Mouse (Mus musculus) CH12.LX (cell line): ENCODE results near the gene Trappc5. TPM values are rescaled to one million over a fixed set of nuclear protein-coding genes. Genes with fewer than 3 reads are reported as not detected.
A peak's percentile ranks its signal among the peaks of the same experiment; 100 is the strongest.

ENCODE experiments used
- DNase-seq: peaks from one replicate; pipeline ENCODE4 v3.0.0-alpha.2; 2013; ENCODE audit errors: extremely low read depth
- H3K27ac ChIP-seq: 2 replicates; pipeline ENCODE4 v1.5.1; 2012; ENCODE audit warnings: low read depth, mild to moderate bottlenecking, control low read depth, moderate library complexity; ENCODE audit not compliant: insufficient read depth
- H3K27me3 ChIP-seq: replicated peaks from 2 replicates; pipeline ENCODE3; 2012; ENCODE audit warnings: inconsistent platforms
- H3K36me3 ChIP-seq, 2 experiments: replicated peaks in 1 of 2; 2 replicates each; pipeline versions ENCODE3 to v1.6.1; 2012; ENCODE audit warnings: inconsistent platforms in 1 of 2, low read length in 1 of 2, mild to moderate bottlenecking in 1 of 2, mixed read lengths in 1 of 2, moderate library complexity in 1 of 2; ENCODE audit not compliant: control insufficient read depth in 1 of 2, insufficient read depth in 1 of 2
- H3K4me1 ChIP-seq, 2 experiments: 2 replicates each; pipeline ENCODE4 v1.6.1; 2012; ENCODE audit warnings: inconsistent platforms in 1 of 2, moderate library complexity in 1 of 2; ENCODE audit not compliant: insufficient read depth in 2 of 2, control insufficient read depth in 1 of 2
- H3K4me2 ChIP-seq: 2 replicates; pipeline ENCODE4 v1.6.1; 2012; ENCODE audit warnings: low read depth, mild to moderate bottlenecking, control low read depth; ENCODE audit not compliant: poor library complexity, insufficient read depth, severe bottlenecking
- H3K4me3 ChIP-seq, 3 experiments: fragments of 150-350 bp in 1 of 3; sonication (generic) in 1 of 3; replicated peaks in 1 of 3; 2 replicates each; pipeline versions ENCODE3 to v1.5.1; 2011 to 2012; ENCODE audit warnings: low read depth in 2 of 3, low read length in 2 of 3, mild to moderate bottlenecking in 2 of 3, moderate library complexity in 2 of 3, control low read depth in 1 of 3, improper control_type of control experiment in 1 of 3, inconsistent platforms in 1 of 3, mixed read lengths in 1 of 3; ENCODE audit not compliant: poor library complexity in 1 of 3
- H3K79me2 ChIP-seq: replicated peaks from 2 replicates; pipeline ENCODE4 v1.6.1; 2012; ENCODE audit warnings: mild to moderate bottlenecking, moderate library complexity; ENCODE audit not compliant: control insufficient read depth, poor library complexity, insufficient read depth, severe bottlenecking; ENCODE audit errors: extremely low read depth
- H3K9ac ChIP-seq: 2 replicates; pipeline ENCODE4 v1.6.1; 2012; ENCODE audit warnings: low read depth, mild to moderate bottlenecking, control low read depth, moderate library complexity; ENCODE audit not compliant: insufficient read depth
- H3K9me3 ChIP-seq: replicated peaks from 2 replicates; pipeline ENCODE3; 2012; ENCODE audit warnings: low read length, inconsistent platforms, mixed read lengths
- BHLHE40 ChIP-seq: IDR thresholded peaks from 2 replicates; pipeline ENCODE4 v1.6.1; 2011; ENCODE audit warnings: mild to moderate bottlenecking, low read depth, low read length, improper control_type of control experiment
- CHD1 ChIP-seq: IDR thresholded peaks from 2 replicates; pipeline ENCODE4 v1.6.1; 2012; ENCODE audit warnings: low read depth, low read length, improper control_type of control experiment, inconsistent platforms
- CHD2 ChIP-seq: IDR thresholded peaks from 2 replicates; pipeline ENCODE4 v1.6.1; 2011; ENCODE audit warnings: low read length, improper control_type of control experiment
- CTCF ChIP-seq, 2 experiments: IDR thresholded peaks in 1 of 2; conservative IDR thresholded peaks in 1 of 2; 2 replicates each; pipeline ENCODE4 v1.5.1; 2011 to 2012; ENCODE audit warnings: low read depth in 2 of 2, low read length in 2 of 2, improper control_type of control experiment in 1 of 2, inconsistent platforms in 1 of 2, mild to moderate bottlenecking in 1 of 2, moderate library complexity in 1 of 2
- E2F4 ChIP-seq: IDR thresholded peaks from 2 replicates; pipeline ENCODE4 v1.6.1; 2011; ENCODE audit warnings: low read depth, low read length, improper control_type of control experiment; ENCODE audit not compliant: insufficient replicate concordance
- ELF1 ChIP-seq: IDR thresholded peaks from 2 replicates; pipeline ENCODE4 v1.6.1; 2014; ENCODE audit warnings: low read depth, mild to moderate bottlenecking, inconsistent platforms, low read length, improper control_type of control experiment
- EP300 ChIP-seq: IDR thresholded peaks from 2 replicates; pipeline ENCODE4 v1.6.1; 2011; ENCODE audit warnings: low read length, improper control_type of control experiment
- ETS1 ChIP-seq: conservative IDR thresholded peaks from 2 replicates; pipeline ENCODE4 v1.6.1; 2012; ENCODE audit warnings: low read depth, mild to moderate bottlenecking, inconsistent platforms, low read length, improper control_type of control experiment, moderate library complexity
- GABPA ChIP-seq: IDR thresholded peaks from 2 replicates; pipeline ENCODE4 v1.6.1; 2012; ENCODE audit warnings: low read depth, low read length, improper control_type of control experiment, inconsistent platforms; ENCODE audit not compliant: insufficient replicate concordance
- HCFC1 ChIP-seq: IDR thresholded peaks from 2 replicates; pipeline ENCODE4 v1.6.1; 2012; ENCODE audit warnings: low read depth, mild to moderate bottlenecking, inconsistent platforms, low read length, improper control_type of control experiment
- IRF4 ChIP-seq: IDR thresholded peaks from 2 replicates; pipeline ENCODE4 v1.6.1; 2014; ENCODE audit warnings: low read depth, mild to moderate bottlenecking, inconsistent platforms, low read length, improper control_type of control experiment
- JUN ChIP-seq: IDR thresholded peaks from 2 replicates; pipeline ENCODE4 v1.6.1; 2011; ENCODE audit warnings: low read depth, mild to moderate bottlenecking, low read length, improper control_type of control experiment, moderate library complexity; ENCODE audit not compliant: insufficient read depth
- JUND ChIP-seq: conservative IDR thresholded peaks from 2 replicates; pipeline ENCODE4 v1.6.1; 2011; ENCODE audit warnings: low read depth, low read length, improper control_type of control experiment
- KAT2A ChIP-seq: IDR thresholded peaks from 2 replicates; pipeline ENCODE4 v1.6.1; 2012; ENCODE audit warnings: low read length, improper control_type of control experiment, inconsistent platforms; ENCODE audit not compliant: insufficient replicate concordance
- MAFK ChIP-seq: IDR thresholded peaks from 2 replicates; pipeline ENCODE4 v1.6.1; 2011; ENCODE audit warnings: low read length, improper control_type of control experiment; ENCODE audit not compliant: insufficient replicate concordance
- MAX ChIP-seq: IDR thresholded peaks from 2 replicates; pipeline ENCODE4 v1.6.1; 2011; ENCODE audit warnings: low read length, improper control_type of control experiment
- MAZ ChIP-seq: IDR thresholded peaks from 2 replicates; pipeline ENCODE4 v1.6.1; 2012; ENCODE audit warnings: low read depth, mild to moderate bottlenecking, inconsistent platforms, low read length, improper control_type of control experiment, moderate library complexity
- MEF2A ChIP-seq: IDR thresholded peaks from 2 replicates; pipeline ENCODE4 v1.6.1; 2014; ENCODE audit warnings: low read depth, mild to moderate bottlenecking, inconsistent platforms, low read length, improper control_type of control experiment, borderline replicate concordance
- MXI1 ChIP-seq: IDR thresholded peaks from 2 replicates; pipeline ENCODE4 v1.6.1; 2011; ENCODE audit warnings: mild to moderate bottlenecking, low read depth, low read length, improper control_type of control experiment
- MYC ChIP-seq: IDR thresholded peaks from 2 replicates; pipeline ENCODE4 v1.6.1; 2011; ENCODE audit warnings: low read depth, mild to moderate bottlenecking, improper control_type of control experiment, low read length
- NELFE ChIP-seq: IDR thresholded peaks from 2 replicates; pipeline ENCODE4 v1.6.1; 2011; ENCODE audit warnings: low read depth, low read length, improper control_type of control experiment
- NRF1 ChIP-seq: IDR thresholded peaks from 2 replicates; pipeline ENCODE4 v1.6.1; 2014; ENCODE audit warnings: low read depth, mild to moderate bottlenecking, inconsistent platforms, low read length, improper control_type of control experiment, moderate library complexity
- PAX5 ChIP-seq: IDR thresholded peaks from 2 replicates; pipeline ENCODE4 v1.6.1; 2012; ENCODE audit warnings: low read length, inconsistent platforms, mixed read lengths
- POLR2A ChIP-seq: IDR thresholded peaks from 2 replicates; pipeline ENCODE4 v1.6.1; 2011; ENCODE audit warnings: low read depth, mild to moderate bottlenecking, improper control_type of control experiment, low read length
- POLR2AphosphoS2 ChIP-seq: IDR thresholded peaks from 2 replicates; pipeline ENCODE4 v1.6.1; 2011; ENCODE audit warnings: low read depth, low read length, improper control_type of control experiment
- RAD21 ChIP-seq: IDR thresholded peaks from 2 replicates; pipeline ENCODE4 v1.6.1; 2011; ENCODE audit warnings: low read depth, mild to moderate bottlenecking, low read length, improper control_type of control experiment, moderate library complexity
- RCOR1 ChIP-seq: conservative IDR thresholded peaks from 2 replicates; pipeline ENCODE4 v1.6.1; 2012; ENCODE audit warnings: low read depth, mild to moderate bottlenecking, inconsistent platforms, low read length, improper control_type of control experiment
- SIN3A ChIP-seq: IDR thresholded peaks from 2 replicates; pipeline ENCODE4 v1.6.1; 2012; ENCODE audit warnings: low read length, improper control_type of control experiment, inconsistent platforms
- SMC3 ChIP-seq: IDR thresholded peaks from 2 replicates; pipeline ENCODE4 v1.6.1; 2011; ENCODE audit warnings: low read depth, low read length, improper control_type of control experiment
- TBP ChIP-seq: conservative IDR thresholded peaks from 2 replicates; pipeline ENCODE4 v1.6.1; 2011; ENCODE audit warnings: low read depth, low read length, improper control_type of control experiment
- TCF12 ChIP-seq: IDR thresholded peaks from 2 replicates; pipeline ENCODE4 v1.6.1; 2014; ENCODE audit warnings: low read depth, mild to moderate bottlenecking, inconsistent platforms, low read length, improper control_type of control experiment
- UBTF ChIP-seq: IDR thresholded peaks from 2 replicates; pipeline ENCODE4 v1.6.1; 2012; ENCODE audit warnings: low read depth, mild to moderate bottlenecking, inconsistent platforms, low read length, improper control_type of control experiment, moderate library complexity
- USF1 ChIP-seq: IDR thresholded peaks from 2 replicates; pipeline ENCODE4 v1.6.1; 2014; ENCODE audit warnings: low read depth, mild to moderate bottlenecking, inconsistent platforms, low read length, improper control_type of control experiment
- ZC3H11A ChIP-seq: IDR thresholded peaks from 2 replicates; pipeline ENCODE4 v1.6.1; 2012; ENCODE audit warnings: low read depth, mild to moderate bottlenecking, inconsistent platforms, low read length, improper control_type of control experiment
- ZKSCAN1 ChIP-seq: IDR thresholded peaks from 2 replicates; pipeline ENCODE4 v1.6.1; 2012; ENCODE audit warnings: low read depth, inconsistent platforms, low read length, improper control_type of control experiment, borderline replicate concordance
- ZMIZ1 ChIP-seq: IDR thresholded peaks from 2 replicates; pipeline ENCODE4 v1.6.1; 2012; ENCODE audit warnings: low read depth, mild to moderate bottlenecking, inconsistent platforms, low read length, improper control_type of control experiment
- ZNF384 ChIP-seq: IDR thresholded peaks from 2 replicates; pipeline ENCODE4 v1.6.1; 2012; ENCODE audit warnings: low read depth, low read length, improper control_type of control experiment, inconsistent platforms
- dilution Hi-C: fragments of 300-500 bp; cut with MboI; formaldehyde crosslinking; loops from 2 replicates; pipeline ENCODE4 v1.14.3; 2020; ENCODE audit warnings: low sequenced_read_pairs; ENCODE audit not compliant: extremely low pct_unique_long_range_greater_than_20kb, extremely low pct_ligation_motif_present
- in situ Hi-C: fragments of 300-500 bp; cut with MboI; formaldehyde crosslinking; loops from 3 replicates; pipeline ENCODE4 v1.14.3; 2019; ENCODE audit warnings: low sequenced_read_pairs, low pct_ligation_motif_present, low pct_unique_long_range_greater_than_20kb, mixed read lengths
- polyA plus RNA-seq: library from polyadenylated mRNA; unstranded; fragments of >175 nt; gene quantifications from 2 replicates; pipeline ENCODE4 v1.2.1, GENCODE M21; 2012; ENCODE audit warnings: low read depth; ENCODE audit not compliant: insufficient read length
- total RNA-seq, 2 experiments: library from RNA; depleted of rRNA; stranded (reverse); fragments of 300-350 nt in 1 of 2; fragments of >200 nt in 1 of 2; gene quantifications; 2 replicates each; pipeline ENCODE4 v1.2.3; 2012 to 2014

The Trappc5 gene
- total RNA-seq (2012; rRNA removed) (21.5 and 22.2 TPM in 2 replicates), total RNA-seq (2014; rRNA removed) (26.8 and 27.4 TPM in 2 replicates), polyA plus RNA-seq (22.4 and 24.4 TPM in 2 replicates)

GRCm38 (mm10) chr8:3676131-3676992 is at the start of gene Trappc5:
TSS of gene Trappc5 (plus strand) at chr8:3676299.
- dilution Hi-C loops (no loop called here), in situ Hi-C loops (loop anchor here (10.0 kb wide), 2 partner anchors 212 to 322 kb away; partner anchors contain the start of genes A430078G23Rik and Pex11g)
- Histone ChIP-seq H3K4me1 (peaks cover 0 to 42% of the 10 kb centered on the region in 2 experiments; a peak in 2 of 4 replicates), H3K4me2 (peak within 1 kb of the TSS; percentile 85), H3K27ac (peak within 1 kb of the TSS; percentile 52; the same call in 1 of the 2 replicates), H3K4me3 (peak within 1 kb of the TSS; percentile 70 to 97 (median 95)), H3K36me3 (peaks cover 19 to 31% of the 10 kb centered on the region in 2 experiments), H3K9me3 (no peaks in the 10 kb centered on the region), H3K79me2 (peaks cover 21% of the 10 kb centered on the region; the same call in 1 of the 2 replicates), H3K9ac (peak within 1 kb of the TSS; percentile 99), H3K27me3 (peaks cover 25% of the 10 kb centered on the region)
- peak; percentile 91 for DNase-seq
- TF ChIP-seq JUND: no peak
- TF ChIP-seq POLR2AphosphoS2: 0 out of 2 replicates have a peak, but pooled peaks have one; percentile 47
- TF ChIP-seq USF1: peak; percentile 23; the same call in 1 of the 2 replicates
- TF ChIP-seq MYC: peak; percentile 79
- TF ChIP-seq TCF12: peak; percentile 84
- TF ChIP-seq ZMIZ1: no peak; the same call in 1 of the 2 replicates
- peak; percentile 27; the same call in 1 of the 2 replicates for TF ChIP-seq IRF4
- TF ChIP-seq ELF1: peak; percentile 90
- TF ChIP-seq KAT2A: peak; percentile 77; the same call in 1 of the 2 replicates
- peak; percentile 79 for TF ChIP-seq RAD21
- TF ChIP-seq NRF1: peak; percentile 96
- TF ChIP-seq RCOR1: no peak; the same call in 1 of the 2 replicates
- no peak for TF ChIP-seq JUN
- TF ChIP-seq HCFC1: peak; percentile 84
- TF ChIP-seq UBTF: no peak
- no peak for TF ChIP-seq PAX5
- 0 out of 2 replicates have a peak, but pooled peaks have one; percentile 34 for TF ChIP-seq TBP
- peak; percentile 86 for TF ChIP-seq POLR2A
- TF ChIP-seq SMC3: peak; percentile 64
- TF ChIP-seq MAZ: peak; percentile 93
- no peak for TF ChIP-seq E2F4
- no peak for TF ChIP-seq ZC3H11A
- TF ChIP-seq MXI1: 0 out of 2 replicates have a peak, but pooled peaks have one; percentile 11
- no peak for TF ChIP-seq CHD1
- TF ChIP-seq SIN3A: no peak
- no peak for TF ChIP-seq CHD2
- peak; percentile 88 for TF ChIP-seq MAX
- TF ChIP-seq GABPA: no peak
- no peak for TF ChIP-seq ETS1
- TF ChIP-seq MAFK: no peak
- peak; percentile 37; the same call in 1 of the 2 replicates for TF ChIP-seq MEF2A
- no peak for TF ChIP-seq ZKSCAN1
- TF ChIP-seq ZNF384: peak; percentile 51; the same call in 1 of the 2 replicates
- TF ChIP-seq BHLHE40: peak; percentile 94
- peak; percentile 37 to 92 for TF ChIP-seq CTCF (conservative IDR thresholded peaks at IDR 0.05 in 1 of 2, IDR thresholded peaks at IDR 0.05 in 1 of 2; ENCODE audit: low read depth in 2 of 2, low read length in 2 of 2)
- TF ChIP-seq NELFE: peak; percentile 76
- no peak for TF ChIP-seq EP300
